Mouse (Mus musculus): Measurements from ENCODE around the gene Ftl1.

GRCm38 (mm10) chr7:45476453-45476852 is 16.8 kb upstream of the Ftl1 start:
- no peak for TF ChIP-seq POLR2A (IDR thresholded peaks at IDR 0.05; ENCODE audit: borderline replicate concordance, insufficient read depth, low read length)
- no peak for TF ChIP-seq CTCF (IDR thresholded peaks at IDR 0.05; ENCODE audit: borderline replicate concordance, insufficient read depth, low read depth, low read length)
